Mouse (Mus musculus) E14TG2a.4 (cell line): ENCODE results near the gene Dusp15.

Source experiments
- CTCF ChIP-seq: conservative IDR thresholded peaks from 2 replicates; pipeline ENCODE4 v1.5.1; 2014; ENCODE audit warnings: low read length
- NANOG ChIP-seq: IDR thresholded peaks from 2 replicates; pipeline ENCODE4 v1.6.1; 2014; ENCODE audit warnings: borderline replicate concordance, low read length, mixed read lengths

DNA sequence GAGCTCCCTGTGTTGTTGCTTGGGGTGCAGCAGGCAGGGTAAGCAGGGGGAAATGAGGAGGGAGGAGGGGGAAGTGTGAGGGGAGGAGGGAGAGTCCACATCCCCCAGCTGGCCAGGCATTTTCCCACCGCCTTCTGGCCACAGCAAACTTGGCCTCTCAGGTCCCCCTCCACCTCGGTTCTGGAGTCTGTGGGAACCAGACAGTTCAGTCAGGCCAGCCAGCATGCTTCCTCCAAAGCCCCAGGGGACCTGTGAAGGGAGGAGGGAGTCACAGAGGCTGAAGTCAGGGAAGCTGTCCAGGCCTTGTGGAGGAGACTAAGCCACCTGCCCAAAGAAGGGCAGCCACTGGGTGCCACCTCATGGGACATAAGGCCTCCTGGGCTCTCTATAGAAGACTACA is 21.2 kb downstream of the Dusp15 start:
- TF ChIP-seq CTCF (no peak), NANOG (no peak)
